Comparison of ENCODE assay signal across 24 mouse cellular contexts in genomic region chr4:66938489-66939061, GRCm38 (mm10).
DNase-seq lines count a peak whose midpoint lies in the region; ATAC-seq and TF ChIP-seq lines count a peak whose summit lies in the region.
"Had no signal": no experiment of that assay in that cellular context is flagged by ENCODE, and none has a peak within 500 bp of the region (broad histone marks: within the 10 kb centered on the region; RNA-seq: fewer than 3 reads in every experiment).

No protein-coding gene starts in this region.

- H3K9me3 ChIP-seq in kidney, postnatal 0 days (replicated peaks; ENCODE audit: low read length): no peaks in the 10 kb centered on the region
- no peaks in the 10 kb centered on the region for H3K9me3 ChIP-seq in hindbrain, embryonic 11.5 days (ENCODE audit: control insufficient read depth, low read length)
- H3K9me3 ChIP-seq: embryonic facial prominence, embryonic 15.5 days; forebrain, embryonic 12.5 days; hindbrain, embryonic 10.5 days; intestine, embryonic 15.5 days; midbrain, embryonic 12.5 days had no signal

- DNase-seq in embryo, embryonic 11 days: peak; percentile 4
- no peak for DNase-seq in embryo, embryonic 10.5 days (ENCODE audit: low spot score)
- peak; percentile 9 for DNase-seq in kidney, postnatal 0 days (ENCODE audit: low spot score)
- DNase-seq in kidney, adult 8-10 months: no peak
- DNase-seq in mesoderm, embryonic 11.5 days (ENCODE audit: low read depth, low spot score): peak; percentile 41
- DNase-seq in hindbrain, embryonic 11.5 days (ENCODE audit: low spot score): no peak
- no peak for DNase-seq in gastrocnemius, adult 8-10 months (ENCODE audit: low spot score in 2 of 2)
- DNase-seq: cerebellum, adult 8-10 months; forebrain, postnatal 0 days; gastrocnemius, postnatal 14 days; heart, postnatal 14 days; kidney, postnatal 25 days; liver; lung, adult 2 months; lung, postnatal 14 days; thymus, postnatal 4 days had no signal

- no peak overlapping the region for H3K27ac ChIP-seq in kidney, postnatal 0 days
- no peak overlapping the region for H3K27ac ChIP-seq in hindbrain, embryonic 11.5 days (ENCODE audit: low read depth, low read length)
- H3K27ac ChIP-seq: embryonic facial prominence, embryonic 15.5 days; forebrain, embryonic 12.5 days; hindbrain, embryonic 10.5 days; intestine, embryonic 15.5 days; liver, embryonic 14.5 days; midbrain, embryonic 12.5 days had no signal

- no peaks in the 10 kb centered on the region for H3K27me3 ChIP-seq in kidney, postnatal 0 days (ENCODE audit: insufficient read depth, low read length)
- H3K27me3 ChIP-seq in hindbrain, embryonic 11.5 days (ENCODE audit: control insufficient read depth, insufficient read depth, low read length): no peaks in the 10 kb centered on the region
- H3K27me3 ChIP-seq: embryonic facial prominence, embryonic 15.5 days; forebrain, embryonic 12.5 days; intestine, embryonic 15.5 days; midbrain, embryonic 12.5 days had no signal

- no peak for ATAC-seq in kidney, postnatal 0 days (replicated peaks; ENCODE audit: low FRiP score, low read depth)
- no peak for ATAC-seq in hindbrain, embryonic 11.5 days (ENCODE audit: low FRiP score)
- ATAC-seq: forebrain, postnatal 0 days; hindbrain, embryonic 16.5 days; intestine, embryonic 15.5 days had no signal

- no peak overlapping the region for H3K9ac ChIP-seq in kidney, postnatal 0 days (ENCODE audit: low read depth, low read length)
- no peak overlapping the region for H3K9ac ChIP-seq in hindbrain, embryonic 11.5 days (ENCODE audit: low read depth, low read length)
- H3K9ac ChIP-seq: embryonic facial prominence, embryonic 15.5 days; forebrain, embryonic 12.5 days; forebrain, postnatal 0 days; intestine, embryonic 15.5 days; liver, embryonic 14.5 days; midbrain, embryonic 12.5 days had no signal

- TF ChIP-seq CTCF in kidney, postnatal 0 days (IDR thresholded peaks at IDR 0.05; ENCODE audit: low read depth): no peak

- no peak overlapping the region for H3K4me3 ChIP-seq in kidney, postnatal 0 days (replicated peaks; ENCODE audit: low read depth, low read length)
- H3K4me3 ChIP-seq in hindbrain, embryonic 11.5 days (ENCODE audit: low read depth, low read length): no peak overlapping the region
- H3K4me3 ChIP-seq: embryonic facial prominence, embryonic 15.5 days; forebrain, embryonic 12.5 days; hindbrain, embryonic 10.5 days; intestine, embryonic 15.5 days; midbrain, embryonic 12.5 days; myocyte had no signal

- no peak overlapping the region for H3K4me2 ChIP-seq in kidney, postnatal 0 days (ENCODE audit: low read length)
- H3K4me2 ChIP-seq in hindbrain, embryonic 11.5 days (replicated peaks; ENCODE audit: low read depth, low read length): no peak overlapping the region
- H3K4me2 ChIP-seq: embryonic facial prominence, embryonic 15.5 days; forebrain, embryonic 12.5 days; intestine, embryonic 15.5 days; midbrain, embryonic 12.5 days had no signal

- 22% methylated on average over 4 of the region's 4 CpGs for WGBS in kidney, postnatal 0 days
- 77% methylated on average over 4 of the region's 4 CpGs for WGBS in hindbrain, embryonic 11.5 days

- H3K4me1 ChIP-seq in kidney, postnatal 0 days (replicated peaks; ENCODE audit: insufficient read depth, low read length): no peaks in the 10 kb centered on the region
- no peaks in the 10 kb centered on the region for H3K4me1 ChIP-seq in hindbrain, embryonic 11.5 days (replicated peaks; ENCODE audit: control insufficient read depth, insufficient read depth, low read length)
- H3K4me1 ChIP-seq: embryonic facial prominence, embryonic 15.5 days; forebrain, embryonic 12.5 days; hindbrain, embryonic 10.5 days; intestine, embryonic 15.5 days; midbrain, embryonic 12.5 days had no signal

- no peaks in the 10 kb centered on the region for H3K36me3 ChIP-seq in kidney, postnatal 0 days (ENCODE audit: insufficient read depth, low read length)
- no peaks in the 10 kb centered on the region for H3K36me3 ChIP-seq in hindbrain, embryonic 11.5 days (ENCODE audit: control insufficient read depth, insufficient read depth, low read length)
- H3K36me3 ChIP-seq: embryonic facial prominence, embryonic 15.5 days; forebrain, embryonic 12.5 days; hindbrain, embryonic 10.5 days; intestine, embryonic 15.5 days; midbrain, embryonic 12.5 days had no signal

Comparison
In these comparisons a context has a peak if more than half of its experiments do, and no peak if none do; other contexts are left out.
1. DNase-seq: peak in embryo, embryonic 11 days (single experiment), kidney, postnatal 0 days (single experiment) and mesoderm, embryonic 11.5 days (single experiment); none in embryo, embryonic 10.5 days (single experiment), kidney, adult 8-10 months (0 of 2), hindbrain, embryonic 11.5 days (single experiment) and gastrocnemius, adult 8-10 months (0 of 2).